Mouse (Mus musculus): ENCODE results near the gene Trim10.

The Trim10 gene

GRCm38 (mm10) chr17:36869284-36869954 lies at the start of gene Trim10:
Trim10 (plus strand) TSS chr17:36869574.
- peak; percentile 25 for DNase-seq (ENCODE audit: low read depth, low spot score)

DNA sequence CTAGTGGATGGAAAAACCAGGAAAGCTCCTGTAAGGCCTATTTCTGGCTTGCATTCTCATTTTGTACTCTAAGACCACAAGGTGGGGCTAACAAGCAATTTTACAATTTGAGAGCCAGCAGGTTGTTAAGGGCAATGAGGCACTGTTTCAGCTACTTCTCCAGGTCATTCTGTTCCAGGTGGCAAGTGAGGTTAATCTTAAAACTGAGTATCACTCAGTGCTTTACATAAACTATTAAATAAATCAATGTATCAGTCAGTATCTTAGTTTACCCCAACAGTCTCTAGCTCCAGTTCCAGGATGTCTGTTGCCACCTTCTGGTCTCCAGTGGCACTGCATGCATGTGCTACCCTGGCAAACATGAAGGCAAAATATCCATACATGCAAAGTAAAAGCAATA lies 45.4 kb upstream of the Trim10 start:
- DNase-seq (ENCODE audit: low read depth, low spot score), result no peak

DNA sequence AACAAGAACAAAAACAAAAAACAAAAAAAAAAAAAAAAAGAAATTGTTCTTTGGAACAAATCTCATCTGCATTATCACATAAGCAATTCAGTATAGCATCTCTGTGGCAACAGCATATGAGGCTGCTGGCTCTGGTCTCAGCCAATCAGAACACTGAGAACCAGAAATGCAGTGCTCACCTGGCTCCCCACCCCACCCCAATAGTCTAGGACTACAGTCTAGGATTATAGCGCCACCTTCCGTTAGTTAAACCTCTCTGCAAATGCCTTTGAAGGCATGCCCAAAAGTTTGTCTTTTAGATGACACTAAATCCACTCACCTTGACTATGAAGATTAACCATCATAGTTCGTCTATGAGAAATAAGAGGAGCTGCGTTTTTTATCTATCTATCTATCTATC lies 43.8 kb upstream of the Trim10 start:
- no peak for DNase-seq (ENCODE audit: low read depth, low spot score)

DNA sequence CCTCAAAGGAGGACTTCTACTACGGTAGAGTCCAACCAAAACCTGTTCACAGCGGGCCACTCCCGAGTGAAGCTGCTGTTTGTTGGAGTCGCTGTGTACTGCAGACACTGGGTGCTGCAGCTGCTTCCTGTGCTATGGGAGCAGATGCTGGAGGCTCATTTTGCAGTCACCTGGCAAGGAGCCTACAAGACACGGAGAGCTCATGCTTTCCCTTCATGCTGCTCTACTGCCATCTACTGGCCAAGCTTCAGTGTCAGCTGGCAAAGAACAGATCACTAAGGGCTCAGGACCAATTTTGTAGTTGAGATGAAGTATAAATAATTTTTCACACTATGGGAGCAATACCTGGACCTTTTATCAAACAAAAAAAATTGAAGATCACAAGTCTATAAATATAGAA lies 43.4 kb upstream of the Trim10 start:
- DNase-seq (ENCODE audit: low read depth, low spot score), result peak; percentile 87

DNA sequence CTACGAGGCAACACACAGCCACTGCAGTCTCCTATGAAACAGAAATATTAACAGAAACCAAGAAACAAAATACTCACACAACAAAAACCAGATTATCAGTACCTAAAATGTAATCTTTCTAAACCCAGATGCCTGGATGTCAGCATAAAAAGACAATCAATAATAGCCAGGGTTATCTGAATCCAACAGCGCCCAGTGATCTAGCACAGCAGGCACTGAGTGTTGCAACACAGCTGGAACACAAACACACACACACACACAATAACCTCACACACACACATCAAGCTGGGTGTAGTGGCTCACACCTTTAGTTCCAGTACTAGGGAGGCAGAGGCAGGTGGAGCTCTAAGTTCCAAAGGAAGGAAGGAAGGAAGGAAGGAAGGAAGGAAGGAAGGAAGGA lies 40.9 kb upstream of the Trim10 start:
- no peak for DNase-seq (ENCODE audit: low read depth, low spot score)

- no peak for DNase-seq (ENCODE audit: low read depth, low spot score)
Observed at GRCm38 (mm10) chr17:36830470-36830869, 38.9 kb upstream of the Trim10 start.

DNA sequence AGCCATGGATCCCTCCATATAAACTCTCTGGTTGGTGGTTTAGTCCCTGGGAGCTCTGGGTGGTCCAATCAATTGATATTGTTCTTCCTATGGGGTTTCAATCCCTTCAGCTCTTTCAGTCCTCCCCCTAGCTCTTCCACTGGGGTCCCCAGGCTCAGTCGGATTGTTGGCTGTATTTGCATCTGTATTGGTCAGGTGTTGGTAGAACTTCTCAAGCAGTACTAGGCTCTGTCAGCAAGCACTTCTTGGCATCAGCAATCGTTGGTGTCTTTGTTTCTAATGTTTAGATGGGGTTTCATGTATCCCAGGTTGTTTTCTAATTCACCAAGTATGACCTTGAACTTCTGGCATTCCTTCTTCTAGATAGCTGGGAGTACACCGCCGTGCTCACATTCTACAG lies 36.7 kb upstream of the Trim10 start:
- DNase-seq (ENCODE audit: low read depth, low spot score), result no peak

DNA sequence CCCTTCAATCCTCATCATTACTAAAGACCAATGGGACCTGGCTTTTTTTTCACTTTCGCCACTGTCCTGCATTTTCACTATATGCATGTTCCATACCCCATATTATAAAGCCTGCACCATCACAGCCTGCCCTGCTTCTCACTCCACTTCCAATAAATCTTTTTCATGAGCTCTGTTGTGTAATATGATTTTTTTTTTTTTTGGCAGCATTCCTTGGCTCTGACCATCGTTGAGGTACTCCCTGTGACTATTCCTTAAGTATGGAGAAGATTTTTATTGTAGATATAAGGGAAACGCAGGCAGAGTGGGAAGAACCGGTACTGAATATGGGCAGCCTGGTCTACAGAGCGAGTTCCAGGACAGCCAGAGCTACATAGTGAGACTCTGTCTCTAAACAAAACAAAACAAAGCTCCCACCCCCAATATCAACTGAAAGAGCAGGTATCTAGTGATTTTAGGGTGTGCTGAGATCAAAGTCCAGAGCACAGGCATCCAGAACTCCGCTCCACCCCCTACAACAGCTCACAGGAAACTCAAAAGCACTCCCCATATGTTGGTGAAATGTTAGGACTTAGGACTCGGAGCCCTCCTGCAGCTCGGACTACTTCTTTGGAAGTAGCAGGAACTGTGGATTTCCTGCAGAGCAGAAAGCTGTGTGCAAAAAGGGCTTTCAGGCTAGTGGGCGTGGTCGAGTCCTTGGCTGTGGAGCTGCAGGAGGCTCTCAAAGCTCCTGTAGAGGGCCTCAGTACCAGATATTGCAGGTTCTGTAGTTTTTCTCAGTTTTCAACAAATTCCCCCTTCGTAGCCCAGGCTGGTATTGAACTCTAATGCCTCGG lies 33.6 kb upstream of the Trim10 start:
- DNase-seq (ENCODE audit: low read depth, low spot score), result peak; percentile 36

DNA sequence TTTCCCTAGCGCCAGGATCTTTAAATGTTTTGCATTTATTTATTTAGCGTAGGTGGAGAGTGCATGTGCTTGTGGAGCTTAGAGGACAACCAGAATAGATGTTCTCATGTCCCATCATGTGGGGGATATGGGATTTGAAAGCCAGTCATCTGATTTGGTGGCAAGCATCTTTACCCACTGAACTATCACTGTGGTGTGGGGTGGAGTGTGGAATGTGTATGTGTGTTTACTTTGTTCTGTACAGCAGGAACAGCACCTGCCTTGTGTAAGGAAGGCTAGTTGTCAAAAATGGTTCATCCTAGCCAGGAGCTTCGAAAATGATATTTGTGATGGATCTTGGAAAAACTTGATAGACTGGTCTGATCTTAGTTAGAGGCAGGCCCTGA lies 33.0 kb upstream of the Trim10 start:
- no peak for DNase-seq (ENCODE audit: low read depth, low spot score)

GRCm38 (mm10) chr17:36836874-36837647 lies 32.3 kb upstream of the Trim10 start, which contains the start of gene Trim26:
Trim26 (plus strand) TSS chr17:36837134.
- peak; percentile 97 for DNase-seq (ENCODE audit: low read depth, low spot score)

GRCm38 (mm10) chr17:36839001-36839400 lies 30.4 kb upstream of the Trim10 start:
- no peak for DNase-seq (ENCODE audit: low read depth, low spot score)

- DNase-seq (ENCODE audit: low read depth, low spot score), result no peak
Observed at GRCm38 (mm10) chr17:36839931-36840330, 29.4 kb upstream of the Trim10 start.

DNA sequence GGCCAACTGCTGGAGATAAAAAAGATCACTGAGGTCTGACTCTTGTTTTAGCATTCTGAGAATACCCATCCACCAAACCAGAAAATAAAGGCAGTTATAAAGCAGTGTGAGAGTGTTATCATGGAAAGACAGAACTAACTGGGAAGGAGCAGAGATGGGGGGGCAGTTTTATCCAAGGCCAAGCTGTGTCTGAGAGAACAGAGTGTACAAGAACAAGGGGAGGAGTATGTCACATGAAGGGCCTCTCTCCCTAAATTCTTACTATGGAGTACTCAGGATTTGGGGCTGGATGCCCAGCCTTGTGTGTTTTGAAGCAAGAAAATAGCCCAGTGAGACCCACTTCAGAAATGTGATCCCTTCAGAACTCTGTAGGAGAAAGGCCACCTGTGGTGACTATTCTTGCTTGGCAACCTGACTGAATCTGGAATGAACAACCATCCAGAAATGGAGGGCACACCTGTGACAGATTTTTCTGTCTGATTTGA lies 28.4 kb upstream of the Trim10 start:
- DNase-seq (ENCODE audit: low read depth, low spot score), result no peak

DNA sequence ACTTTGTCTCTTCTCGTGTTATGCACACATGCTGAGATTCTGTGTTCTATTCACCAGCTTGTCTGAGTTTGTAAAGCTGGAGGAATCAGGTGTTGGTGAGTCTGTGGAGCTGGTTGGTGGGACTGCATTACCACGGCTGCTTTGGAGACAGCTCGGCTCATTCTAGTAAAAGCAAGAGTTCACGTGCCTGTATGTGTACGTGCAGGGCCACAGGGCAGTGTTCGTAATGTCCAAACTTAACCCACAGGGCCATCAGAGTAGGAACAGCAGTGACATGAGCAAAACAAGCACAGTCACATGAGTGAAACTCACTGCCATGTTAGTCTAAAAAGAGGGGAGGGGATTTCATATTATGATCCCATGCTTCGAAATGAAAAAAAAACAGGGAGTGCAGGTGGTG lies 25.7 kb upstream of the Trim10 start:
- no peak for DNase-seq (ENCODE audit: low read depth, low spot score)

DNA sequence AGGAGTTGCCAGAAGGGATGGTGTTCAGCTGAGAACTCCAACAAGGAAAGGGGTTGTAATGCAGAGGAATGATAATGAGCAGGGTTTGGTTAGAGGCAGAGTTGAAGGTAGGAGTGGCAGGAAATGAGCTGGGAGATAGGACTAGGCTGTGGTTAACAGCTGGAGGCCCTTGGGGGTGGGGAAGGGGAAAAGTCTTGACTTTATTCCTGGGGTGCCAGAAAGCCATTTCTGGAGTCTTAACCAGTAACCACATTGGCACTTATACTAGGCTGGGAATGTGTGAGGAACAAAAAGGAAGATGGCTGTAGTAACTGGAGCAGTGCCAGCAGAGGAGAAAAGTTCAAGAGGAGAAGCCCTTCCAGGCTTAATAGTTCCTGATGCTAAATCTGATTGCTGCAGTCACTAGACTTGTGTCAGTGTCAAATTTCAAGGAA lies 25.1 kb upstream of the Trim10 start:
- DNase-seq (ENCODE audit: low read depth, low spot score), result no peak

DNA sequence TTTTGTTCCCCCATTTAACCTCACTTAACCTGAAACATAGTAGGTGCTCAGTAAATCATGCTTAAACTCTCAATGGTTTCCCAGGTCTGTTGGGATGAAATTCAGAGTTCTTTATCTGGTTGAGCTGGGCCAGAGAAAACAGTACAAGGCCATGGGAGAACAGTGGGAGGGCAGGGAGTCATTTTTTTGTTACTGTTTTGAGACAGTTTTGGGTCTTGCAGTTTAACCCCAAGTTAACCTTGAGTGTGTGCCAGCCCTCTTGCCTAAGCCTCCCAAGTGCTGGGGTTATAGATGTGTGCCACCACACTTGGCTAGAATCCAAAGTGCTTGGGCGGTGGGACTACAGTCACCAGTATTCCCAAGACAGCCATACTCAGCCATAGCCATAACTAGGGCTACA lies 24.6 kb upstream of the Trim10 start:
- DNase-seq (ENCODE audit: low read depth, low spot score), result no peak

DNA sequence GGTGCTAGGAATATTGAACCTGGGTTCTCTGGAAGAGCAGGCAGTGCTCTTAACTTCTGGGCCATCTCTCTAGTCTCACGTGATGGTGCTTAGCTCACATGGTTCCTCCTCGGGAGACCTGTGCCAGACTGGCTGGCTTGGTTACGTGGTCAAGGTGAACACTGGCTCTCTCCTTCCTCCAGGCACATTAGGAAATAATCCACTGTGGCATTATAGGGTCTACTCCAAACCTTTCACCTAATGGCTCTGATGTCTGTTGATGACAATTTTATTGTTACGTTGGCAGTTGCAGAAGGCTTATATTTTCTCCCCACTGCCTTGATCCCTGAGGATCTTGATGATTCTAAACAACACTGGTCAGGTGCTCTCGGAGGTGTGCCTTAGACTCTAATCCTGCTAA lies 20.5 kb upstream of the Trim10 start:
- no peak for DNase-seq (ENCODE audit: low read depth, low spot score)

DNA sequence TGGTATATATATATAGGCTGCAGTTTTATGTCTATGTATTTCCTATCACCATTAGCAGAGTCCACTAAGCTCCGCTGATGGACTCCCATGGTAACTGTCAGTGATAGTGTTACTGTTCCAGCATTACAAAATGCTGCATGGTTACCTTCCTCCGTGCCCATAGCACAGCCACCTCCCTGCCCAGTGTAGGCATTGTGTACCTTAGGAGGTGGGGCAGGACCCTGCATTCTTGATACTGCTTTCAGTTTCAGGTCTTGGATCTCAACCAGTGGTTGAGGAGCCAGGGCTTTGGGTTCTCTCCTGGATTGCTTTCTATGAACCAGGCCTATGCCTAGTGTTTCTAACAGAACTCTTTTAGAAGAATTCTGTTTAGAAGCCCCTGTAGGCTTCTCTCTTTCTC lies 19.4 kb upstream of the Trim10 start:
- DNase-seq (ENCODE audit: low read depth, low spot score), result no peak

- DNase-seq (ENCODE audit: low read depth, low spot score), result no peak
Observed at GRCm38 (mm10) chr17:36851200-36851599, 18.2 kb upstream of the Trim10 start.

- DNase-seq (ENCODE audit: low read depth, low spot score), result no peak
Observed at GRCm38 (mm10) chr17:36851627-36852026, 17.7 kb upstream of the Trim10 start.

DNA sequence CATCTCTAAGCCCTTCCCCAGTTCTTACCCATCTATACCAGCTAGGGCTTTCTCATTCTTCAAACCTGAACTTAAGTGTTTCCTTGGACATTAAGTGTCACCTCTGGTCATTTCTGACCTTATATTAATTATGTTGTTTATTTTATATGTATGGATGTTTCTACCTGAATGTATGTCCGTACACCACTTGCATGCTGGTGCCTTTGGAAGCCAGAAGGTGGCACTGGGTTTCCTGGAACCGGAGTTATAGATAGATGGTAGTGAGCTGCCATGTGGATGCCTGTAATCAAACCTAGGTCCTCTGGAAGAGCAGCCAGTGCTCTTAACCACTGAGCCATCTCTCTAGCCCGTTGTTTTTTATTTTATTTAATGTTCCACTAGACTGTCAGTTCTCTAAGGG lies 13.9 kb upstream of the Trim10 start:
- DNase-seq (ENCODE audit: low read depth, low spot score), result no peak

GRCm38 (mm10) chr17:36856236-36856635 lies 13.1 kb upstream of the Trim10 start:
- no peak for DNase-seq (ENCODE audit: low read depth, low spot score)
